Mouse (Mus musculus) midbrain, embryonic 11.5 days (tissue): ENCODE measurements at regions not wholly inside any gene's neighbourhood (a gene's known extent, or its start where the extent isn't known, plus 50 kb on each side); places are given as distances from the start of the nearest gene placed in this dataset.

Source experiments
- ATAC-seq: fragments of 200-750 bp; cut with Nextera tagmentation; 2 replicates; pipeline ENCODE4 v1.8.0; 2017; ENCODE audit warnings: moderate TSS enrichment, moderate library complexity; ENCODE audit not compliant: low FRiP score
- DNase-seq: peaks from one replicate; pipeline ENCODE4 v3.0.0; 2015; ENCODE audit warnings: low spot score; ENCODE audit errors: missing footprints
- H3K27ac ChIP-seq: fragments of 300-500 bp; sonication (generic); 2 replicates; pipeline ENCODE4 v1.5.1; 2014; ENCODE audit warnings: low read depth, low read length
- H3K27me3 ChIP-seq: fragments of 300-500 bp; sonication (generic); 2 replicates; pipeline ENCODE4 v1.6.1; 2014; ENCODE audit warnings: mild to moderate bottlenecking, low read length, moderate library complexity, mixed read lengths; ENCODE audit not compliant: control insufficient read depth, insufficient read depth
- H3K36me3 ChIP-seq: fragments of 300-500 bp; sonication (generic); 2 replicates; pipeline ENCODE4 v1.6.1; 2014; ENCODE audit warnings: mild to moderate bottlenecking, low read length, moderate library complexity, mixed read lengths; ENCODE audit not compliant: control insufficient read depth, insufficient read depth
- H3K4me1 ChIP-seq: fragments of 300-500 bp; sonication (generic); 2 replicates; pipeline ENCODE4 v1.6.1; 2014; ENCODE audit warnings: low read length; ENCODE audit not compliant: control insufficient read depth, insufficient read depth
- H3K4me2 ChIP-seq: fragments of 300-500 bp; sonication (generic); 2 replicates; pipeline ENCODE4 v1.6.1; 2014; ENCODE audit warnings: mild to moderate bottlenecking, moderate library complexity
- H3K4me3 ChIP-seq: fragments of 300-500 bp; sonication (generic); 2 replicates; pipeline ENCODE4 v1.5.1; 2014; ENCODE audit warnings: low read depth, low read length
- H3K9ac ChIP-seq: fragments of 300-500 bp; sonication (generic); 2 replicates; pipeline ENCODE4 v1.6.1; 2014; ENCODE audit warnings: low read length
- H3K9me3 ChIP-seq: fragments of 300-500 bp; sonication (generic); 2 replicates; pipeline ENCODE4 v1.6.1; 2016; ENCODE audit warnings: low read length; ENCODE audit not compliant: control insufficient read depth
- WGBS: fragments of 180-500 bp; shearing (Covaris S2); extraction: QIAGEN DNeasy Blood & Tissue Kit; methylation state at CpG from one replicate; pipeline ENCODE4 v1.1.7; 2014; 5-methylcytosine and 5-hydroxymethylcytosine counted together

- Histone ChIP-seq H3K36me3 (no peaks in the 10 kb centered on the region), H3K4me1 (no peaks in the 10 kb centered on the region), H3K9ac (no peak overlapping the region), H3K9me3 (no peaks in the 10 kb centered on the region), H3K27ac (no peak overlapping the region), H3K4me3 (no peak overlapping the region), H3K4me2 (no peak overlapping the region), H3K27me3 (no peaks in the 10 kb centered on the region)
- no peak for DNase-seq
- WGBS: 52% methylated on average over 5 of the region's 5 CpGs
- ATAC-seq: peak; percentile 81
These were observed 137.4 kb downstream of the Kitl start for GRCm38 (mm10) chr10:100152821-100153220.

GRCm38 (mm10) chr10:100153311-100153710 is 137.9 kb downstream of the Kitl start:
- ATAC-seq (no peak), DNase-seq (no peak)
- 86% methylated on average over 3 of the region's 3 CpGs for WGBS
- Histone ChIP-seq H3K36me3 (no peaks in the 10 kb centered on the region), H3K4me3 (no peak overlapping the region), H3K4me2 (no peak overlapping the region), H3K27ac (no peak overlapping the region), H3K4me1 (no peaks in the 10 kb centered on the region), H3K9ac (no peak overlapping the region), H3K27me3 (no peaks in the 10 kb centered on the region), H3K9me3 (no peaks in the 10 kb centered on the region)

GRCm38 (mm10) chr10:100155566-100155965 is 140.1 kb downstream of the Kitl start:
- H3K4me2 ChIP-seq: no peak overlapping the region
- DNase-seq (no peak), ATAC-seq (no peak)
- H3K36me3 ChIP-seq: no peaks in the 10 kb centered on the region
- no peaks in the 10 kb centered on the region for H3K9me3 ChIP-seq
- H3K9ac ChIP-seq: no peak overlapping the region
- no peak overlapping the region for H3K4me3 ChIP-seq
- WGBS: 90% methylated on average over 2 of the region's 2 CpGs
- no peaks in the 10 kb centered on the region for H3K27me3 ChIP-seq
- H3K27ac ChIP-seq: no peak overlapping the region
- H3K4me1 ChIP-seq: no peaks in the 10 kb centered on the region

- 78% methylated on average over 14 of the region's 14 CpGs for WGBS
- no peaks in the 10 kb centered on the region for H3K27me3 ChIP-seq
These were observed 144.6 kb downstream of the Kitl start for GRCm38 (mm10) chr10:100159843-100160531.

GRCm38 (mm10) chr10:100160532-100160852 is 145.1 kb downstream of the Kitl start:
- Histone ChIP-seq H3K9me3 (no peaks in the 10 kb centered on the region), H3K4me3 (no peak overlapping the region), H3K36me3 (no peaks in the 10 kb centered on the region), H3K9ac (no peak overlapping the region), H3K27me3 (no peaks in the 10 kb centered on the region), H3K27ac (no peak overlapping the region), H3K4me2 (no peak overlapping the region), H3K4me1 (no peaks in the 10 kb centered on the region)
- ATAC-seq (no peak), DNase-seq (no peak)
- WGBS: 87% methylated on average over 4 of the region's 4 CpGs

More at GRCm38 (mm10) chr10:100159843-100160531, 144.6 kb downstream of the Kitl start:
- H3K9me3 ChIP-seq: no peaks in the 10 kb centered on the region
- H3K4me1 ChIP-seq: no peaks in the 10 kb centered on the region
- no peak overlapping the region for H3K9ac ChIP-seq
- H3K36me3 ChIP-seq: no peaks in the 10 kb centered on the region
- H3K4me2 ChIP-seq: no peak overlapping the region
- peak; percentile 83 for DNase-seq
- ATAC-seq: no peak
- H3K4me3 ChIP-seq: no peak overlapping the region
- no peak overlapping the region for H3K27ac ChIP-seq

GRCm38 (mm10) chr10:100161117-100161516 is 145.7 kb downstream of the Kitl start:
- Histone ChIP-seq H3K9ac (no peak overlapping the region), H3K4me2 (no peak overlapping the region), H3K27ac (no peak overlapping the region), H3K36me3 (no peaks in the 10 kb centered on the region), H3K9me3 (no peaks in the 10 kb centered on the region), H3K4me3 (no peak overlapping the region), H3K4me1 (no peaks in the 10 kb centered on the region), H3K27me3 (no peaks in the 10 kb centered on the region)
- WGBS: 84% methylated on average over 3 of the region's 3 CpGs
- no peak for ATAC-seq
- no peak for DNase-seq

- Histone ChIP-seq H3K36me3 (no peaks in the 10 kb centered on the region), H3K27ac (no peak overlapping the region), H3K4me3 (no peak overlapping the region), H3K9me3 (no peaks in the 10 kb centered on the region), H3K27me3 (no peaks in the 10 kb centered on the region), H3K4me2 (no peak overlapping the region), H3K4me1 (no peaks in the 10 kb centered on the region), H3K9ac (no peak overlapping the region)
- ATAC-seq: no peak
- 54% methylated on average over 1 of the region's 1 CpGs for WGBS
- DNase-seq: no peak
These were observed 149.1 kb downstream of the Kitl start for GRCm38 (mm10) chr10:100164526-100164925.

GRCm38 (mm10) chr10:100170836-100171235 is 155.4 kb downstream of the Kitl start:
- H3K9me3 ChIP-seq: no peaks in the 10 kb centered on the region
- H3K4me2 ChIP-seq: no peak overlapping the region
- H3K27me3 ChIP-seq: no peaks in the 10 kb centered on the region
- H3K36me3 ChIP-seq: no peaks in the 10 kb centered on the region
- ATAC-seq: no peak
- H3K27ac ChIP-seq: no peak overlapping the region
- peak; percentile 45 for DNase-seq
- no peaks in the 10 kb centered on the region for H3K4me1 ChIP-seq
- no peak overlapping the region for H3K9ac ChIP-seq
- H3K4me3 ChIP-seq: no peak overlapping the region

- H3K36me3 ChIP-seq: no peaks in the 10 kb centered on the region
- no peak overlapping the region for H3K4me2 ChIP-seq
- peaks cover 6% of the 10 kb centered on the region; the same call in 1 of the 2 replicates for H3K4me1 ChIP-seq
- no peak overlapping the region for H3K4me3 ChIP-seq
- H3K9ac ChIP-seq: no peak overlapping the region
- DNase-seq: peak; percentile 67
- no peak overlapping the region for H3K27ac ChIP-seq
- peaks cover 5% of the 10 kb centered on the region; the same call in 1 of the 2 replicates for H3K27me3 ChIP-seq
- H3K9me3 ChIP-seq: no peaks in the 10 kb centered on the region
- no peak for ATAC-seq
These were observed 137.8 kb upstream of the Gm4301 start for GRCm38 (mm10) chr10:100197673-100198072.
